ENCODE assay signal across 8 mouse cellular contexts in the genomic region with DNA sequence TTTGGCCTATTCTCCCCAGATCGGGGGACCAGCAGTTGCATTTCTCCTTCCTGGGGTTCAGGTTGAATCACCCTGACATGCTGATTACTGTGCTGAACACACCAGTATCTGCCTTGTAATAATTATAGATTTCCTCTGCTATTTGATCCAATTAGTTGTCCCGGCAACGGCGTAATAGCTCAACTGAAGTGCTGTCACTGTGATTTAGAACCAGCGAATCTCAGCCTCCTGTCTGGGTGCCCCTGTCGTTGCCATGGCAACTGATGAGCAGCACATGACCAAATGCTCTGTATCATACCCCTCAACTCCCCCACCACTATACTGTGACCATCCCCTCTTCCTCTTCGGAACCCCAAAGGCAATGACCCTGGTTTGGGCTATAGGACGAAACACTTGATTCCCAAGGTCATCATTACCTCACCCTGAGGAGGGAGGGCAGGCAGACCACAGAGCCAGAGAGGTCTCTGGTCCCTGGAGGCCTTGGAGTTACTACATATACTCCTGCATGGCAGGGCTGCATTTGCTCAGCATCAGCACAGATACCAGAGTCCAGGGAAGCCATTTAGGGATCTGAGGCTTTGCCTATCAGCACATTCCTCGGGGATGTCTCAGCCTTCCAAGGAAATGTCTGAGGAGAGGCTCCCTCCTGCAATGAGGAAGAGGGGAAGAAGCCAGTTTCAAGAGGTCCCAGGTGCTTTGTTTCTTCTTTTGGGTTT. TPM values are rescaled to one million over a fixed set of nuclear protein-coding genes. Genes with fewer than 3 reads are reported as not detected.
A peak's percentile ranks its signal among the peaks of the same experiment; 100 is the strongest.
DNase-seq lines count a peak whose midpoint lies in the region; ATAC-seq and TF ChIP-seq lines count a peak whose summit lies in the region.

No protein-coding gene starts in this region.

- no peaks in the 10 kb centered on the region for H3K9me3 ChIP-seq in embryonic facial prominence, embryonic 15.5 days (replicated peaks)
- H3K9me3 ChIP-seq in neural tube, embryonic 11.5 days (ENCODE audit: control insufficient read depth, low read length), result no peaks in the 10 kb centered on the region

- H3K4me3 ChIP-seq in embryonic facial prominence, embryonic 15.5 days (replicated peaks), result no peak overlapping the region
- peak overlapping the region; percentile 6; the same call in 1 of the 2 replicates for H3K4me3 ChIP-seq in layer of hippocampus, adult 2 months
- no peak overlapping the region for H3K4me3 ChIP-seq in neural tube, embryonic 11.5 days (ENCODE audit: low read depth, low read length)

- no peak overlapping the region for H3K4me2 ChIP-seq in embryonic facial prominence, embryonic 15.5 days (replicated peaks)
- H3K4me2 ChIP-seq in neural tube, embryonic 11.5 days (ENCODE audit: low read depth), result peak overlapping the region; percentile 6; the same call in 1 of the 2 replicates

- 0 out of 2 replicates have a peak, but pooled peaks have one; percentile 40 for ATAC-seq in embryonic facial prominence, embryonic 15.5 days (ENCODE audit: insufficient number of reproducible peaks, low FRiP score, low TSS enrichment, low read depth)
- ATAC-seq in neural tube, embryonic 11.5 days (ENCODE audit: insufficient read depth, low FRiP score, low TSS enrichment), result peak; percentile 94

- no peak for TF ChIP-seq CTCF in layer of hippocampus, adult 2 months (conservative IDR thresholded peaks at IDR 0.05)

- 34% methylated on average over 9 of the region's 9 CpGs for WGBS in embryonic facial prominence, embryonic 15.5 days
- WGBS in neural tube, embryonic 11.5 days, result 25% methylated on average over 9 of the region's 9 CpGs

- peak; percentile 80 for DNase-seq in brain, embryonic 18.5 days (ENCODE audit: low read depth, low spot score)
- DNase-seq in layer of hippocampus, adult 2 months (ENCODE audit: low spot score in 2 of 2), result peak; percentile 52 to 87
- DNase-seq in neural tube, embryonic 11.5 days (ENCODE audit: low spot score), result peak; percentile 86
- no peak for DNase-seq in thymus, postnatal 10 days (ENCODE audit: low spot score in 2 of 2)
- DNase-seq in cerebellum, adult 11 months, result no peak
- DNase-seq in heart, adult 11 months, result no peak
- DNase-seq in spleen, adult 12 weeks (ENCODE audit: low spot score), result no peak

- no peaks in the 10 kb centered on the region for H3K27me3 ChIP-seq in embryonic facial prominence, embryonic 15.5 days
- 0 out of 2 replicates have a peak, but pooled peaks cover 3% of the 10 kb centered on the region for H3K27me3 ChIP-seq in neural tube, embryonic 11.5 days (ENCODE audit: control insufficient read depth, insufficient read depth, low read length)

- H3K36me3 ChIP-seq in embryonic facial prominence, embryonic 15.5 days, result no peaks in the 10 kb centered on the region
- H3K36me3 ChIP-seq in neural tube, embryonic 11.5 days (ENCODE audit: control insufficient read depth, insufficient read depth, low read length), result no peaks in the 10 kb centered on the region

- H3K4me1 ChIP-seq in embryonic facial prominence, embryonic 15.5 days, result peaks cover 17% of the 10 kb centered on the region; the same call in 1 of the 2 replicates
- H3K4me1 ChIP-seq in neural tube, embryonic 11.5 days (ENCODE audit: control insufficient read depth, insufficient read depth, low read length), result peaks cover 15% of the 10 kb centered on the region

- H3K9ac ChIP-seq in embryonic facial prominence, embryonic 15.5 days, result no peak overlapping the region
- no peak overlapping the region for H3K9ac ChIP-seq in neural tube, embryonic 11.5 days (ENCODE audit: low read length)

- H3K27ac ChIP-seq in embryonic facial prominence, embryonic 15.5 days (replicated peaks), result no peak overlapping the region
- H3K27ac ChIP-seq in layer of hippocampus, adult 2 months, result peak overlapping the region; percentile 91
- peak overlapping the region; percentile 81 for H3K27ac ChIP-seq in neural tube, embryonic 11.5 days (ENCODE audit: low read depth, low read length)

RNA-seq across cellular contexts. Expression of a gene that starts 26.1 kb away (rescaled TPM):
- 21.5 and 22.8 TPM in 2 replicates for polyA plus RNA-seq in embryonic facial prominence, embryonic 15.5 days (2015; fragmentation: Nextera tagmentation; extraction: Ambion mirVana)
- total RNA-seq in layer of hippocampus, adult 2 months (2021), result 100 to 1,000 TPM; 134 to 137 TPM
- 48.8 and 60.3 TPM in 2 replicates for polyA plus RNA-seq in neural tube, embryonic 11.5 days (2014; fragmentation: Nextera tagmentation; extraction: Ambion mirVana)

Comparison
In these comparisons a context has a peak if more than half of its experiments do, and no peak if none do; other contexts are left out.
1. DNase-seq: peak in brain, embryonic 18.5 days (single experiment), layer of hippocampus, adult 2 months (2 of 2) and neural tube, embryonic 11.5 days (single experiment); none in thymus, postnatal 10 days (0 of 2), cerebellum, adult 11 months (single experiment), heart, adult 11 months (single experiment) and spleen, adult 12 weeks (single experiment).